Mouse (Mus musculus): Measurements from ENCODE around the gene Vmn1r59. TPM values are rescaled to one million over a fixed set of nuclear protein-coding genes. Genes with fewer than 3 reads are reported as not detected.

The Vmn1r59 gene
- polyA plus RNA-seq (2014; fragmentation: Illumina TruSeq; extraction: RNeasy Lipid Tissue Mini Kit (QIAGEN cat#74804); ENCODE audit: low replicate concordance), result not detected

GRCm38 (mm10) chr7:5456674-5457073 is at the start of gene Vmn1r59:
Vmn1r59 (minus strand) TSS chr7:5456774.

GRCm38 (mm10) chr7:5493856-5494255 is 37.3 kb upstream of the Vmn1r59 start, which contains the start of gene Vmn2r28:
Vmn2r28 (minus strand) TSS chr7:5493956.

GRCm38 (mm10) chr7:5413296-5413695 is 43.3 kb downstream of the Vmn1r59 start, which contains the start of gene Vmn1r58:
Vmn1r58 (minus strand) TSS chr7:5413396.

Other genes with a start within 250 kb of the Vmn1r59 start
- not detected for gene Vmn1r57, start 238.3 kb downstream of the Vmn1r59 start, polyA plus RNA-seq (2014; fragmentation: Illumina TruSeq; extraction: RNeasy Lipid Tissue Mini Kit (QIAGEN cat#74804); ENCODE audit: low replicate concordance)
- gene Gm5065, start 106.2 kb downstream of the Vmn1r59 start, polyA plus RNA-seq (2014; fragmentation: Illumina TruSeq; extraction: RNeasy Lipid Tissue Mini Kit (QIAGEN cat#74804); ENCODE audit: low replicate concordance), result not detected
- not detected for gene Nlrp2, start 105.7 kb downstream of the Vmn1r59 start, polyA plus RNA-seq (2014; fragmentation: Illumina TruSeq; extraction: RNeasy Lipid Tissue Mini Kit (QIAGEN cat#74804); ENCODE audit: low replicate concordance)
- gene Vmn1r58, start 43.4 kb downstream of the Vmn1r59 start, polyA plus RNA-seq (2014; fragmentation: Illumina TruSeq; extraction: RNeasy Lipid Tissue Mini Kit (QIAGEN cat#74804); ENCODE audit: low replicate concordance), result not detected
- gene Vmn2r28, start 37.2 kb upstream of the Vmn1r59 start, polyA plus RNA-seq (2014; fragmentation: Illumina TruSeq; extraction: RNeasy Lipid Tissue Mini Kit (QIAGEN cat#74804); ENCODE audit: low replicate concordance), result not detected
- not detected for gene Vmn1r60, start 90.5 kb upstream of the Vmn1r59 start, polyA plus RNA-seq (2014; fragmentation: Illumina TruSeq; extraction: RNeasy Lipid Tissue Mini Kit (QIAGEN cat#74804); ENCODE audit: low replicate concordance)
- gene Vmn1r61, start 156.5 kb upstream of the Vmn1r59 start, polyA plus RNA-seq (2014; fragmentation: Illumina TruSeq; extraction: RNeasy Lipid Tissue Mini Kit (QIAGEN cat#74804); ENCODE audit: low replicate concordance), result not detected
- gene Vmn1r62, start 216.9 kb upstream of the Vmn1r59 start, polyA plus RNA-seq (2014; fragmentation: Illumina TruSeq; extraction: RNeasy Lipid Tissue Mini Kit (QIAGEN cat#74804); ENCODE audit: low replicate concordance), result not detected

Data from small intestine, adult 10 weeks (tissue).